Mouse (Mus musculus) heart, embryonic 15.5 days (tissue): Measurements from ENCODE around the gene Crybb2. TPM values are rescaled to one million over a fixed set of nuclear protein-coding genes. Genes with fewer than 3 reads are reported as not detected.
"Not testable (repeated sequence)": the region's sequence is repeated elsewhere in the genome, so short reads cannot be mapped to it uniquely, and the experiment has no call there.

Experiments used
- ATAC-seq: fragments of 200-750 bp; cut with Nextera tagmentation; replicated peaks from 2 replicates; pipeline ENCODE4 v1.8.0; 2017; ENCODE audit warnings: low read depth, moderate TSS enrichment; ENCODE audit not compliant: insufficient number of reproducible peaks, insufficient read depth, low FRiP score
- H3K27ac ChIP-seq: fragments of 300-500 bp; sonication (generic); 2 replicates; pipeline ENCODE4 v1.5.1; 2015; ENCODE audit warnings: mild to moderate bottlenecking, inconsistent platforms
- H3K27me3 ChIP-seq: fragments of 300-500 bp; sonication (generic); 2 replicates; pipeline ENCODE4 v1.6.1; 2015; ENCODE audit warnings: inconsistent platforms
- H3K36me3 ChIP-seq: fragments of 300-500 bp; sonication (generic); 2 replicates; pipeline ENCODE4 v1.6.1; 2015; ENCODE audit warnings: mild to moderate bottlenecking, inconsistent platforms
- H3K4me1 ChIP-seq: fragments of 300-500 bp; sonication (generic); replicated peaks from 2 replicates; pipeline ENCODE4 v1.6.1; 2015; ENCODE audit warnings: inconsistent platforms
- H3K4me2 ChIP-seq: fragments of 300-500 bp; sonication (generic); 2 replicates; pipeline ENCODE4 v1.6.1; 2015; ENCODE audit warnings: inconsistent platforms, mild to moderate bottlenecking, moderate library complexity
- H3K4me3 ChIP-seq: fragments of 300-500 bp; sonication (generic); 2 replicates; pipeline ENCODE4 v1.5.1; 2015; ENCODE audit warnings: mild to moderate bottlenecking, inconsistent platforms
- H3K9ac ChIP-seq: fragments of 300-500 bp; sonication (generic); 2 replicates; pipeline ENCODE4 v1.6.1; 2015; ENCODE audit warnings: mild to moderate bottlenecking, inconsistent platforms
- H3K9me3 ChIP-seq: fragments of 300-500 bp; sonication (generic); replicated peaks from 2 replicates; pipeline ENCODE4 v1.6.1; 2016; ENCODE audit warnings: inconsistent platforms
- WGBS: fragments of 180-500 bp; shearing (Covaris S2); methylation state at CpG from one replicate; pipeline ENCODE4 v1.1.7; 2015; ENCODE audit warnings: mixed read lengths; 5-methylcytosine and 5-hydroxymethylcytosine counted together
- polyA plus RNA-seq: library from polyadenylated mRNA; unstranded; fragments of >200 nt; fragmentation: Nextera tagmentation; extraction: Ambion mirVana; gene quantifications from 2 replicates; pipeline ENCODE4 v1.2.1, GENCODE M21; 2015

Gene Crybb2
- not detected in 2 replicates for polyA plus RNA-seq

DNA sequence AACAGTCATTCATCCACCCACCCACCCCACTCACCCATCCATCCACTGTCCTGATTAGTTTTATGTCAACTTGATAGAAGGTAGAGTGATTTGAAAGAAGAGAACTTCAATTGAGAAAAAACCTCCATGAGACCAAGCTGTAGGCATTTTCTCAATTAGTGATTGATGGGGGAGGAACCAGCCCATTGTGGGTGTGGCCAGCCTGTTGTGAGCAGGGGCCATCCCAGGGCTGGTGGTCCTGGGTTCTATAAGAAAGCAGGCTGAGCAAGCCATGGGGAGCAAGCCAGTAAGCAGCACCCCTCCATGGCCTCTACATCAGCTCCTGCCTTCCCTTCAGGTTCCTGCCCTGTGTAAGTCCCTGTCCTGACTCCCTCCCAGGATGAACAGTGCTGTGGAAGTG is at the start of gene Crybb2:
Crybb2 (minus strand) TSS at position 101 of the 400 bp plus-strand sequence.
- Histone ChIP-seq H3K27ac (no peak within 1 kb of the TSS), H3K4me2 (no peak within 1 kb of the TSS), H3K4me1 (no peaks in the 10 kb centered on the region), H3K9me3 (no peaks in the 10 kb centered on the region), H3K9ac (no peak within 1 kb of the TSS), H3K27me3 (peaks cover 4% of the 10 kb centered on the region; the same call in 1 of the 2 replicates), H3K4me3 (no peak within 1 kb of the TSS), H3K36me3 (no peaks in the 10 kb centered on the region)
- ATAC-seq = no peak

DNA sequence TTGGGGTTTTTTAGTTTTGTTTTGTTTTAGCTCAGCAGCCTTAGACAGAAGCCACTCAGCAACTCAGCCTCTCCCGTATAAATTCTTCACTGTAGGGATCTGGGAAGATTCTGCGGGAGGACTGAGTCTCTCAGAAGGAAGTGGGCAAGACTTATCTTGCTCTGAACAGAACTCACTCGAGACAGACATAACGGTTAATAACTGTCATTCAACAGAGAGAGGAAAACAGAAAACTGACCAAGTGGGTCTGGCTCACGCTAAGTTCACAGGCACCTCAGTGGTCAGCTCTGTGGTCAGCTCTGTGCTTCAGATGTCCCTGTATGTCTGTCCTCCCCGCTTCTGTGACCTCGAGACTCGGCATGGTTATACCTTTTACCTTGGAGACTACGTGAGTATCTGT is 49.4 kb upstream of the Crybb2 start:
- WGBS = 55% methylated on average over 9 of the region's 9 CpGs
- peak overlapping the region; percentile 26; the same call in 1 of the 2 replicates for H3K27ac ChIP-seq
- no peak overlapping the region for H3K4me2 ChIP-seq
- H3K4me1 ChIP-seq = peaks cover 90% of the 10 kb centered on the region
- no peaks in the 10 kb centered on the region for H3K27me3 ChIP-seq
- H3K9me3 ChIP-seq = no peaks in the 10 kb centered on the region
- H3K9ac ChIP-seq = no peak overlapping the region
- ATAC-seq = no peak
- H3K36me3 ChIP-seq = no peaks in the 10 kb centered on the region
- no peak overlapping the region for H3K4me3 ChIP-seq

- Histone ChIP-seq H3K27ac (peak overlapping the region; percentile 26), H3K4me1 (peaks cover 91% of the 10 kb centered on the region), H3K4me3 (no peak overlapping the region), H3K4me2 (no peak overlapping the region), H3K36me3 (no peaks in the 10 kb centered on the region), H3K27me3 (no peaks in the 10 kb centered on the region), H3K9me3 (no peaks in the 10 kb centered on the region), H3K9ac (no peak overlapping the region)
- WGBS = 44% methylated on average over 6 of the region's 6 CpGs
- no peak for ATAC-seq
Measured at GRCm38 (mm10) chr5:113118695-113119094, 48.8 kb upstream of the Crybb2 start.

GRCm38 (mm10) chr5:113117361-113117760 is 47.4 kb upstream of the Crybb2 start:
- no peak overlapping the region for H3K4me2 ChIP-seq
- H3K4me1 ChIP-seq = peaks cover 91% of the 10 kb centered on the region
- H3K9me3 ChIP-seq = no peaks in the 10 kb centered on the region
- H3K4me3 ChIP-seq = no peak overlapping the region
- H3K27ac ChIP-seq = peak overlapping the region; percentile 6; the same call in 1 of the 2 replicates
- no peaks in the 10 kb centered on the region for H3K36me3 ChIP-seq
- ATAC-seq = no peak
- no peaks in the 10 kb centered on the region for H3K27me3 ChIP-seq
- WGBS = 65% methylated on average over 5 of the region's 5 CpGs
- no peak overlapping the region for H3K9ac ChIP-seq

DNA sequence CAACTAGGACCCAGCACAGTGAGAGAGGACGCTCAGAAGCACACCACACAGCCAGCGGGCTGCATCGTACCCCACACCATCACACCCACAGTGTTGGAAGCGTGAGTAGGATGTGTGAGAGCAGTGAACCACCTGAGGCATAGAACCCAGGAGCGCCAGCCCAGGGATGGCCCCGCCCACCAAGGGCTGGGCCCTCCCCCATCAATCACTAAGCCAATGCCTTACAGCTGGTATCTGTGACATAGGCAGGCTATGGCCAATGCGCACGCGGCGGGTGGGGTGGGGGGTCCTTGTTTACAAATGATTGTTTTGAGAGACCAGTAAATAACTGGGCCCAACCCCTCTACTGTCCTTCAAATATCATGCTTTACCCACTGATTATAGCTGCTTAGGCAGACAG is 46.0 kb upstream of the Crybb2 start:
- H3K27ac ChIP-seq = peak overlapping the region; percentile 94
- ATAC-seq = no peak
- peaks cover 90% of the 10 kb centered on the region for H3K4me1 ChIP-seq
- no peaks in the 10 kb centered on the region for H3K9me3 ChIP-seq
- H3K9ac ChIP-seq = no peak overlapping the region
- no peak overlapping the region for H3K4me2 ChIP-seq
- no peaks in the 10 kb centered on the region for H3K36me3 ChIP-seq
- H3K27me3 ChIP-seq = no peaks in the 10 kb centered on the region
- WGBS = 65% methylated on average over 10 of the region's 10 CpGs
- no peak overlapping the region for H3K4me3 ChIP-seq

DNA sequence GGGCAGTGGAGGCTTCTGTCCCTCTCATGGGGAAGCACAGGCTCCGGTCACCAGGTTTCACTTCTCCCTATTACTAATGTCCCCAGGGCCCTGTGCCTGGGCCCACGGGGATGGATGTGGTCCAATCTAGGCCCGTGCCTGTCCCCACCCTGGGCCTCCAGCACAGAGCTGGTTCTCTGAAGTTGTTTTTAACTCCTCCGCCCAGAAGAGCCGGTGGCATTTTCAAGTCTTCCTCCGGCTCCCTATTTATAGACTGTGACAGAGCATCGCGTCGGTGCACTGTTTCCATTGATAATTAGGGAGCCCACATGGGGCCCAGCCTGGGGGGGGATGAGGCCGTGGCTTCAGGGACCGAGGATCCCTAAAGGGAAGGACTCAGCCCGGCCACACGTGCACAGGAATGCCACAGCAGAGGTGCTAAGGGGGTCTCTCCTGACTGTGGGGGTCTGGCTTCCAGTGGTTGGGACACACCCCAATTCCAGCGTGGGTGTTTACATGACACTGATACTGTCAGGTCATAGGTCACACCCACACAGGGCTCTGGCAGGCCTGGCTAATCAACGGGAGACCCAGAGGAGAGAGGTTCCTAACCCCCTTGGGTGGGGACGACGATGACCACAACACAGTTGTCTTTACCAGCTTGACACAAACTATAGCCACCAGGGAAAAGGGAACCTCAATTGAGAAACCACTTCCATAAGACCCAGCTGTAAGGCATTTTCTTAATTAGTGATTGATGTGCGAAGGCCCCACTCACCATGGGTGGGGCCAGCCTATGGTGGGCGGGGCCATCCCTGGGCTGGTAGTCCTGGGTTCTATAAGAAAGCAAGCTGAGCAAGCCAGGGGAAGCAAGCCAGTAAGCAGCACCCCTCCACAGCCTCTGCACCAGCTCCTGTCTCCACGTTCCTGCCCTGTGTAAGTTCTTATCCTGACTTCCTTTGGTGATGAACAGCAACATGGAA is 44.6 kb upstream of the Crybb2 start:
- Histone ChIP-seq H3K36me3 (no peaks in the 10 kb centered on the region), H3K9me3 (no peaks in the 10 kb centered on the region), H3K9ac (peak overlapping the region; percentile 36; the same call in 1 of the 2 replicates), H3K4me3 (no peak overlapping the region), H3K4me2 (peak overlapping the region; percentile 44), H3K27ac (peak overlapping the region; percentile 94), H3K4me1 (peaks cover 86% of the 10 kb centered on the region), H3K27me3 (no peaks in the 10 kb centered on the region)
- ATAC-seq = peak; percentile 82
- WGBS = 15% methylated on average over 20 of the region's 20 CpGs

DNA sequence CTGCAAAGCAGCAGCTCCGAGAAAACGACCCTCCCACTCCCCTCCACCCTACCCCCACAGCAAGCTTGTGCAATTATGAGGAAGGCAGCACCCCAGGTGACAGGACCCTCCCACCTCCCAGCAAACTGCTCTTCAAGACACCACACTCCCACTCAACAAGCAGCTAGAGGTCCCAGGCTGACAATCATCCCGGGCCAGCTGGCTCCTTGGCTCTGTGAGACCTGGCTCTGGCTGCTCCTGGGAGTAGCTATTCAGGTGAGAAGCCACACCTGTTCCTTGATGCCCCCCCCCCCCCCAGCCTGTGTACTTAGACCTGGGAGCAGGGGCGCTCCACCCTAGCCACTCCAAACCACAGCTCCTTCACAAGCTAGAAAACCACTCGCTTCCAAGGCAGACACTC is 43.2 kb upstream of the Crybb2 start:
- Histone ChIP-seq H3K36me3 (no peaks in the 10 kb centered on the region), H3K27ac (peak overlapping the region; percentile 94), H3K4me2 (no peak overlapping the region), H3K9ac (no peak overlapping the region), H3K4me1 (peaks cover 84% of the 10 kb centered on the region), H3K9me3 (no peaks in the 10 kb centered on the region), H3K4me3 (no peak overlapping the region), H3K27me3 (no peaks in the 10 kb centered on the region)
- ATAC-seq = no peak
- 35% methylated on average over 5 of the region's 5 CpGs for WGBS

DNA sequence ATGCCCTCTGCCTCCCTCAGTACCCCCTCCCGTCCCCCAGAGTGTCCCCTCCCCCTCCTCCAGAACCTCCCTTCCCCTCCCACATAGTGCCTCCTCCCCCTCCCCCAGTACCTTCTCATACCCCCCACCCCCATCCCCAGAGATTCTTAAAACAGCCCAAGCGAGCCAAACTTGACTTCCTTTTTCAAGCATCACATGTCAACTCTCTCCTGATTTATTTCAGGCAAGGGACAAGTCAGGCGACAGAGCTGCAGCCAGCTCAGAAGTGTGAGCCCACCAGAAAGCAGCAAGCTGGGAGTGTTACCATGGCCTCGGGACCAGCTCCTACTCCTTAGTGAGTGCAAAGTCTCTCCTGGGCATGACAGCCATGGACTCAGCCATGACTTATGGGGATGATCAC is 41.4 kb upstream of the Crybb2 start:
- no peaks in the 10 kb centered on the region for H3K9me3 ChIP-seq
- WGBS = 9% methylated on average over 4 of the region's 4 CpGs
- no peak overlapping the region for H3K4me3 ChIP-seq
- H3K4me2 ChIP-seq = peak overlapping the region; percentile 29; the same call in 1 of the 2 replicates
- no peaks in the 10 kb centered on the region for H3K27me3 ChIP-seq
- no peak for ATAC-seq
- no peak overlapping the region for H3K9ac ChIP-seq
- H3K4me1 ChIP-seq = peaks cover 89% of the 10 kb centered on the region
- H3K27ac ChIP-seq = peak overlapping the region; percentile 88
- no peaks in the 10 kb centered on the region for H3K36me3 ChIP-seq

DNA sequence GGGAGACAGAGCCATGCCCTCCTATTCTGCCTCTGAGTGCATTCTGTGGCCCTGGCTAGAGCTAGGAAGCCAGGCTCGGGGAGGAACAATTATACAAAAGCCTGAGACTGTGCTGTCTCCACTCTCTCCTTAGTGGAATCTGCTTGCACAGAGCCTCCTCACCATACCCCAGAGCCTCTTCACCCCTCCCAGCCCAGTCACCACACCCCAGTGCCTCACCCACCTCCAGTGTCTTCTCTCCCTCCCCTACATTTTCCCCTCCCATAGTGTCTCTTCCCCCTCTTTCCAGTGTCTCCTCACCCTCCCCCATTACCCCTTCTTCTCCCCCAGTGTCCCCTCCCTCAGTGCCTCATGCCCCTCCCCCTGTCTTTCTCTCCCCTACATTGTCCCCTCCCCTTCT is 41.0 kb upstream of the Crybb2 start:
- Histone ChIP-seq H3K4me1 (peaks cover 85% of the 10 kb centered on the region), H3K27me3 (no peaks in the 10 kb centered on the region), H3K9ac (no peak overlapping the region), H3K4me3 (no peak overlapping the region), H3K9me3 (no peaks in the 10 kb centered on the region), H3K4me2 (0 out of 2 replicates have a peak overlapping the region, but pooled peaks have one; percentile 29), H3K36me3 (no peaks in the 10 kb centered on the region), H3K27ac (peak overlapping the region; percentile 88)
- no peak for ATAC-seq
- 18% methylated on average over 1 of the region's 1 CpGs for WGBS

- not testable (repeated sequence) for H3K4me3 ChIP-seq, H3K36me3 ChIP-seq, ATAC-seq, H3K4me2 ChIP-seq, H3K9ac ChIP-seq, H3K9me3 ChIP-seq, H3K27me3 ChIP-seq, H3K27ac ChIP-seq
- H3K4me1 ChIP-seq = peaks cover 78% of the 10 kb centered on the region
- 92% methylated on average over 2 of the region's 2 CpGs for WGBS
Measured at GRCm38 (mm10) chr5:113109651-113110050, 39.7 kb upstream of the Crybb2 start.

DNA sequence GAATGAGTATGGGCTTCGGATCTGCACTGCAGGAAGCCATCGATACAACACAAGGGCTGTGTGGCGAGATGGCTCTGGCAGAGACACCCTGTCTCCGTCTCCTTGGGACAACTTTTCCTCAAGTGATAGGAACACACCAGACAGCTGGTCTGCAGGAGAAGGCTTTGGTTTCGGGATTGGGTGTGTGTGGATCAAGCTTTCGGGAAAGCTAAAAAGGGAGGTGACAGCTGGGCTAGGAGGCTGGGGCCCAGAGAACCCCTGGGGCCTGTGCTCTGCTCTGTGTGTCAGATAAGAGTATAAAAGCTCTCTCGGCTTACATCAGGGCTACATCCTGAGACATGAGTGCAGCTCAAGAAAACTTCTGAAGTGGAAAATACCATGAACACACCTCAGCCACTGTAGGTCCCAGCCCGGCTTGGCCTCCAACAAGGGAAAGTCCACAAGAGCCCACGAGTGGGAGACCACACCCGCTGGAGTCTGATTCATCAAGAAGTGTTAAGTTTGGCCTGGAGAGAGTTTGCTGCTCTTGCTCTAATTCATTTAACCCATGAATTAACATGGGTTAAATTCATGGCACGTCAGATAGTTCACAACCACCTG is 38.3 kb upstream of the Crybb2 start:
- Histone ChIP-seq H3K36me3 (no peaks in the 10 kb centered on the region), H3K9ac (0 out of 2 replicates have a peak overlapping the region, but pooled peaks have one; percentile 7), H3K27ac (peak overlapping the region; percentile 81), H3K9me3 (no peaks in the 10 kb centered on the region), H3K4me2 (peak overlapping the region; percentile 11; the same call in 1 of the 2 replicates), H3K27me3 (no peaks in the 10 kb centered on the region), H3K4me1 (peaks cover 67% of the 10 kb centered on the region), H3K4me3 (no peak overlapping the region)
- WGBS = 32% methylated on average over 11 of the region's 11 CpGs
- ATAC-seq = 0 out of 2 replicates have a peak, but pooled peaks have one; percentile 40
